ENCODE assay signal across 14 mouse cellular contexts in genomic region chr5:92887501-92887900, GRCm38 (mm10).
DNase-seq lines count a peak whose midpoint lies in the region; ATAC-seq and TF ChIP-seq lines count a peak whose summit lies in the region.
"Had no signal": no experiment of that assay in that cellular context is flagged by ENCODE, and none has a peak within 500 bp of the region (broad histone marks: within the 10 kb centered on the region; RNA-seq: fewer than 3 reads in every experiment).

No protein-coding gene starts in this region.

- H3K36me3 ChIP-seq in kidney, adult 2 months (ENCODE audit: control insufficient read depth, insufficient read depth, low read length) = no peaks in the 10 kb centered on the region
- H3K36me3 ChIP-seq in heart, embryonic 13.5 days = no peaks in the 10 kb centered on the region
- no peaks in the 10 kb centered on the region for H3K36me3 ChIP-seq in lung, embryonic 14.5 days (ENCODE audit: insufficient read depth)
- H3K36me3 ChIP-seq in stomach, embryonic 16.5 days (ENCODE audit: control insufficient read depth, insufficient read depth, low read length) = no peaks in the 10 kb centered on the region
- H3K36me3 ChIP-seq: limb, embryonic 12.5 days; midbrain, embryonic 13.5 days; stomach, embryonic 15.5 days had no signal

- no peaks in the 10 kb centered on the region for H3K9me3 ChIP-seq in heart, embryonic 13.5 days
- H3K9me3 ChIP-seq in lung, embryonic 14.5 days (ENCODE audit: low read depth, low read length) = no peaks in the 10 kb centered on the region
- H3K9me3 ChIP-seq in stomach, embryonic 16.5 days (replicated peaks; ENCODE audit: control insufficient read depth, low read length) = no peaks in the 10 kb centered on the region
- H3K9me3 ChIP-seq: limb, embryonic 12.5 days; midbrain, embryonic 13.5 days; stomach, embryonic 15.5 days had no signal

- H3K27me3 ChIP-seq in kidney, adult 2 months (replicated peaks; ENCODE audit: control insufficient read depth, insufficient read depth, low read length) = no peaks in the 10 kb centered on the region
- H3K27me3 ChIP-seq in heart, embryonic 13.5 days (replicated peaks) = no peaks in the 10 kb centered on the region
- H3K27me3 ChIP-seq in lung, embryonic 14.5 days (ENCODE audit: insufficient read depth, low read length) = no peaks in the 10 kb centered on the region
- H3K27me3 ChIP-seq in stomach, embryonic 16.5 days (ENCODE audit: control insufficient read depth, insufficient read depth, low read length) = no peaks in the 10 kb centered on the region
- H3K27me3 ChIP-seq: limb, embryonic 12.5 days; midbrain, embryonic 13.5 days; stomach, embryonic 15.5 days had no signal

- H3K4me3 ChIP-seq in kidney, adult 2 months (ENCODE audit: insufficient read depth, low read depth, low read length) = no peak overlapping the region
- H3K4me3 ChIP-seq in heart, embryonic 13.5 days = no peak overlapping the region
- H3K4me3 ChIP-seq in lung, embryonic 14.5 days (ENCODE audit: low read depth, low read length) = no peak overlapping the region
- H3K4me3 ChIP-seq in stomach, embryonic 16.5 days (replicated peaks; ENCODE audit: low read length) = no peak overlapping the region
- H3K4me3 ChIP-seq: limb, embryonic 12.5 days; midbrain, embryonic 13.5 days; stomach, embryonic 15.5 days had no signal

- H3K27ac ChIP-seq in kidney, adult 2 months (ENCODE audit: insufficient read depth, low read depth, low read length) = peak overlapping the region; percentile 58
- peak overlapping the region; percentile 83 for H3K27ac ChIP-seq in heart, embryonic 13.5 days (replicated peaks)
- H3K27ac ChIP-seq in lung, embryonic 14.5 days (ENCODE audit: low read depth) = no peak overlapping the region
- peak overlapping the region; percentile 30; the same call in 1 of the 2 replicates for H3K27ac ChIP-seq in stomach, embryonic 16.5 days (ENCODE audit: low read length)
- H3K27ac ChIP-seq: limb, embryonic 12.5 days; midbrain, embryonic 13.5 days; stomach, embryonic 15.5 days had no signal

- H3K4me1 ChIP-seq in kidney, adult 2 months (ENCODE audit: control insufficient read depth, insufficient read depth, low read length) = peaks cover 19% of the 10 kb centered on the region
- peaks cover 65% of the 10 kb centered on the region for H3K4me1 ChIP-seq in heart, embryonic 13.5 days
- peaks cover 16% of the 10 kb centered on the region; the same call in 1 of the 2 replicates for H3K4me1 ChIP-seq in lung, embryonic 14.5 days (ENCODE audit: insufficient read depth)
- H3K4me1 ChIP-seq in stomach, embryonic 16.5 days (ENCODE audit: control insufficient read depth, insufficient read depth, low read length) = peaks cover 5% of the 10 kb centered on the region; the same call in 1 of the 2 replicates
- H3K4me1 ChIP-seq: midbrain, embryonic 13.5 days had no signal

- no peak for TF ChIP-seq POLR2A in kidney, adult 2 months (IDR thresholded peaks at IDR 0.05; ENCODE audit: low read depth, low read length)

- H3K4me2 ChIP-seq in heart, embryonic 13.5 days = no peak overlapping the region
- H3K4me2 ChIP-seq in lung, embryonic 14.5 days = no peak overlapping the region
- H3K4me2 ChIP-seq in stomach, embryonic 16.5 days (ENCODE audit: low read depth, low read length) = no peak overlapping the region
- H3K4me2 ChIP-seq: limb, embryonic 12.5 days; midbrain, embryonic 13.5 days; stomach, embryonic 15.5 days had no signal

- TF ChIP-seq CTCF in kidney, adult 2 months (conservative IDR thresholded peaks at IDR 0.05; ENCODE audit: insufficient read depth, insufficient read length, low read depth, low read length) = no peak
- no peak for TF ChIP-seq CTCF in lung, embryonic 14.5 days (IDR thresholded peaks at IDR 0.05; ENCODE audit: low read depth)

- no peak for ATAC-seq in heart, embryonic 13.5 days (ENCODE audit: extremely low read depth, insufficient number of reproducible peaks, low FRiP score, low TSS enrichment)
- ATAC-seq in lung, embryonic 14.5 days (ENCODE audit: insufficient read depth) = no peak
- ATAC-seq in stomach, embryonic 16.5 days (ENCODE audit: insufficient read depth, low FRiP score) = no peak
- no peak for ATAC-seq in megakaryocyte progenitor cell, adult 5-6 weeks (replicated peaks; ENCODE audit: poor library complexity)
- ATAC-seq: activated CD4-positive, CD25-positive, alpha-beta regulatory T cell, adult 4 months; midbrain, embryonic 13.5 days had no signal

- 49% methylated on average over 3 of the region's 3 CpGs for WGBS in kidney, adult 2 months
- WGBS in heart, embryonic 13.5 days = 27% methylated on average over 3 of the region's 3 CpGs
- WGBS in lung, embryonic 14.5 days = 54% methylated on average over 3 of the region's 3 CpGs
- WGBS in stomach, embryonic 16.5 days = 53% methylated on average over 3 of the region's 3 CpGs

- peak; percentile 52 for DNase-seq in kidney, adult 2 months
- DNase-seq in kidney, postnatal 10 days = no peak
- peak; percentile 9 for DNase-seq in lung, embryonic 14.5 days
- no peak for DNase-seq in B cell, adult 2 months
- DNase-seq: cerebellum, adult 9-11 months; kidney, adult 9 months; thymus, postnatal 36 days had no signal

- H3K9ac ChIP-seq in heart, embryonic 13.5 days = no peak overlapping the region
- H3K9ac ChIP-seq in lung, embryonic 14.5 days = no peak overlapping the region
- H3K9ac ChIP-seq in stomach, embryonic 16.5 days (ENCODE audit: low read length) = no peak overlapping the region
- H3K9ac ChIP-seq: limb, embryonic 12.5 days; midbrain, embryonic 13.5 days; stomach, embryonic 15.5 days had no signal

Comparison
In these comparisons a context has a peak if more than half of its experiments do, and no peak if none do; other contexts are left out.
1. DNase-seq: peak in kidney, adult 2 months (single experiment) and lung, embryonic 14.5 days (single experiment); none in kidney, postnatal 10 days (single experiment) and B cell, adult 2 months (0 of 2).